Mouse (Mus musculus) ES-CJ7 (cell line): ENCODE measurements at regions not wholly inside any gene's neighbourhood (a gene's known extent, or its start where the extent isn't known, plus 50 kb on each side); places are given as distances from the start of the nearest gene placed in this dataset.

Source experiments
- DNase-seq: peaks from one replicate; pipeline ENCODE4 v3.0.0; 2011; ENCODE audit warnings: low read depth, low spot score

- DNase-seq: no peak
Measured at GRCm38 (mm10) chrX:5765702-5766101, 96.8 kb downstream of the Btbd35f7 start.

- no peak for DNase-seq
Measured at GRCm38 (mm10) chrX:5798433-5798832, 129.6 kb downstream of the Btbd35f7 start.

- DNase-seq: no peak
Measured at GRCm38 (mm10) chrX:5798902-5799301, 130.0 kb downstream of the Btbd35f7 start.

- peak; percentile 11 for DNase-seq
Measured at GRCm38 (mm10) chrX:5803181-5803580, 134.3 kb downstream of the Btbd35f7 start.
